Mouse (Mus musculus): ENCODE data around the gene Olfr955. TPM values are rescaled to one million over a fixed set of nuclear protein-coding genes. Genes with fewer than 3 reads are reported as not detected.

The Olfr955 gene
- total and polyA plus RNA-seq, 2 experiments from 2014 or later = not detected

DNA sequence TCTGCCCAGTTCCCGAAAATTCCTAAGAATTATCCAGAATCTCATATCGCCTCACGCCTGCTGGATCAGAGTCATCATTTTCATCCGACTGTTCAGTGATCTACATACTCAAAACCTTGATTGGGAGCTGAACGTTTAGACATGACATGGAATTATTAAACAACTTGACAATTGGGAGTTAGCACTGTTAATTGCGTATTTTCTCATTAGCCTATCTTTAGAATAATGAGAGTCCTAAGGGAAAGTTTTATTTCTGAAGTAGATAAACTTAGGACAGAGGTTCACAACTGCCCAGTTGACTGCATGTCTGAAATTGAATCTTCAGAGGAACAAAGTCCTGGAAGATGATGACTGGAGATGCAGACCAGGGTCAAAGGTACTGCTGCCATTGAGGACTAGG, 15.3 kb downstream of the Olfr955 start, which contains the start of gene Olfr954:
Gene Olfr954 (plus strand): TSS at position 301 of the 400 bp plus-strand sequence.
- H3K4me2 ChIP-seq (ENCODE audit: low read depth, low read length) = no peak within 1 kb of the TSS
- WGBS = 71% methylated on average over 6 of the region's 6 CpGs
- DNase-seq (ENCODE audit: low spot score) (no peak), ATAC-seq (ENCODE audit: insufficient read depth, low read depth) (no peak)
- no peak within 1 kb of the TSS for H3K27ac ChIP-seq (ENCODE audit: low read depth)
- no peaks in the 10 kb centered on the region for H3K9me3 ChIP-seq (replicated peaks; ENCODE audit: control insufficient read depth, low read length)
- H3K9ac ChIP-seq (replicated peaks; ENCODE audit: low read depth, low read length) = no peak within 1 kb of the TSS
- H3K27me3 ChIP-seq (ENCODE audit: control insufficient read depth, insufficient read depth, low read length) = no peaks in the 10 kb centered on the region
- TF ChIP-seq EP300 (IDR thresholded peaks at IDR 0.05; ENCODE audit: low read depth) = no peak
- no peak for TF ChIP-seq CTCF (IDR thresholded peaks at IDR 0.05; ENCODE audit: low read depth)
- no peak within 1 kb of the TSS for H3K4me3 ChIP-seq (ENCODE audit: low read depth, low read length)
- no peaks in the 10 kb centered on the region for H3K4me1 ChIP-seq (ENCODE audit: control insufficient read depth, insufficient read depth)
- no peaks in the 10 kb centered on the region for H3K36me3 ChIP-seq (replicated peaks; ENCODE audit: control insufficient read depth, insufficient read depth, low read length)

- no peak within 1 kb of the TSS for H3K4me2 ChIP-seq (ENCODE audit: low read depth, low read length)
- H3K9me3 ChIP-seq (replicated peaks; ENCODE audit: control insufficient read depth, low read length) = no peaks in the 10 kb centered on the region
- TF ChIP-seq CTCF (IDR thresholded peaks at IDR 0.05; ENCODE audit: low read depth) (no peak), EP300 (IDR thresholded peaks at IDR 0.05; ENCODE audit: low read depth) (no peak)
Measured at GRCm38 (mm10) chr9:39427048-39427447, 44.7 kb downstream of the Olfr955 start, which contains the start of gene Olfr952. TSS of gene Olfr952 (minus strand) at chr9:39427148.

More at GRCm38 (mm10) chr9:39427048-39427447, 44.7 kb downstream of the Olfr955 start, which contains the start of gene Olfr952:
- Histone ChIP-seq H3K27me3 (ENCODE audit: control insufficient read depth, insufficient read depth, low read length) (no peaks in the 10 kb centered on the region), H3K36me3 (replicated peaks; ENCODE audit: control insufficient read depth, insufficient read depth, low read length) (no peaks in the 10 kb centered on the region), H3K27ac (ENCODE audit: low read depth) (no peak within 1 kb of the TSS), H3K9ac (replicated peaks; ENCODE audit: low read depth, low read length) (no peak within 1 kb of the TSS), H3K4me1 (ENCODE audit: control insufficient read depth, insufficient read depth) (no peaks in the 10 kb centered on the region), H3K4me3 (ENCODE audit: low read depth, low read length) (no peak within 1 kb of the TSS)
- ATAC-seq (ENCODE audit: insufficient read depth, low read depth) (no peak), DNase-seq (ENCODE audit: low spot score) (no peak)

Other genes with a start within 250 kb of the Olfr955 start
- not detected in 2 replicates for gene Olfr1537, start 221.9 kb downstream of the Olfr955 start, total RNA-seq (2014; rRNA removed; ENCODE audit: low replicate concordance)
- gene Olfr1537, start 221.9 kb downstream of the Olfr955 start, polyA plus RNA-seq (2015; fragmentation: Nextera tagmentation; extraction: Ambion mirVana) = not detected in 2 replicates
- gene Olfr945, start 195.1 kb downstream of the Olfr955 start, total RNA-seq (2014; rRNA removed; ENCODE audit: low replicate concordance) = not detected in 2 replicates
- gene Olfr945, start 195.1 kb downstream of the Olfr955 start, polyA plus RNA-seq (2015; fragmentation: Nextera tagmentation; extraction: Ambion mirVana) = not detected in 2 replicates
- gene Olfr948, start 145.9 kb downstream of the Olfr955 start, total RNA-seq (2014; rRNA removed; ENCODE audit: low replicate concordance) = not detected in 2 replicates
- gene Olfr948, start 145.9 kb downstream of the Olfr955 start, polyA plus RNA-seq (2015; fragmentation: Nextera tagmentation; extraction: Ambion mirVana) = not detected in 2 replicates
- not detected in 2 replicates for gene Olfr951, start 84.5 kb downstream of the Olfr955 start, total RNA-seq (2014; rRNA removed; ENCODE audit: low replicate concordance)
- gene Olfr951, start 84.5 kb downstream of the Olfr955 start, polyA plus RNA-seq (2015; fragmentation: Nextera tagmentation; extraction: Ambion mirVana) = not detected in 2 replicates
- not detected in 2 replicates for gene Olfr952, start 44.8 kb downstream of the Olfr955 start, total RNA-seq (2014; rRNA removed; ENCODE audit: low replicate concordance)
- not detected in 2 replicates for gene Olfr952, start 44.8 kb downstream of the Olfr955 start, polyA plus RNA-seq (2015; fragmentation: Nextera tagmentation; extraction: Ambion mirVana)
- not detected in 2 replicates for gene Olfr954, start 15.2 kb downstream of the Olfr955 start, total RNA-seq (2014; rRNA removed; ENCODE audit: low replicate concordance)
- gene Olfr954, start 15.2 kb downstream of the Olfr955 start, polyA plus RNA-seq (2015; fragmentation: Nextera tagmentation; extraction: Ambion mirVana) = not detected in 2 replicates
- not detected in 2 replicates for gene Olfr44, start 22.1 kb upstream of the Olfr955 start, total RNA-seq (2014; rRNA removed; ENCODE audit: low replicate concordance)
- not detected in 2 replicates for gene Olfr44, start 22.1 kb upstream of the Olfr955 start, polyA plus RNA-seq (2015; fragmentation: Nextera tagmentation; extraction: Ambion mirVana)
- not detected in 2 replicates for gene Olfr957, start 43.9 kb upstream of the Olfr955 start, total RNA-seq (2014; rRNA removed; ENCODE audit: low replicate concordance)
- not detected in 2 replicates for gene Olfr957, start 43.9 kb upstream of the Olfr955 start, polyA plus RNA-seq (2015; fragmentation: Nextera tagmentation; extraction: Ambion mirVana)
- not detected in 2 replicates for gene Olfr958, start 82.1 kb upstream of the Olfr955 start, total RNA-seq (2014; rRNA removed; ENCODE audit: low replicate concordance)
- gene Olfr958, start 82.1 kb upstream of the Olfr955 start, polyA plus RNA-seq (2015; fragmentation: Nextera tagmentation; extraction: Ambion mirVana) = not detected in 2 replicates
- not detected in 2 replicates for gene Olfr959, start 103.6 kb upstream of the Olfr955 start, total RNA-seq (2014; rRNA removed; ENCODE audit: low replicate concordance)
- gene Olfr959, start 103.6 kb upstream of the Olfr955 start, polyA plus RNA-seq (2015; fragmentation: Nextera tagmentation; extraction: Ambion mirVana) = not detected in 2 replicates
- 5.6 and 6.9 TPM in 2 replicates for gene AW551984, start 132.5 kb upstream of the Olfr955 start, total RNA-seq (2014; rRNA removed; ENCODE audit: low replicate concordance)
- 2.1 and 2.2 TPM in 2 replicates for gene AW551984, start 132.5 kb upstream of the Olfr955 start, polyA plus RNA-seq (2015; fragmentation: Nextera tagmentation; extraction: Ambion mirVana)
- gene Olfr148, start 138.7 kb upstream of the Olfr955 start, total RNA-seq (2014; rRNA removed; ENCODE audit: low replicate concordance) = not detected in 2 replicates
- not detected in 2 replicates for gene Olfr148, start 138.7 kb upstream of the Olfr955 start, polyA plus RNA-seq (2015; fragmentation: Nextera tagmentation; extraction: Ambion mirVana)
- not detected in 2 replicates for gene Olfr960, start 149.4 kb upstream of the Olfr955 start, total RNA-seq (2014; rRNA removed; ENCODE audit: low replicate concordance)
- not detected in 2 replicates for gene Olfr960, start 149.4 kb upstream of the Olfr955 start, polyA plus RNA-seq (2015; fragmentation: Nextera tagmentation; extraction: Ambion mirVana)
- gene Olfr961, start 173.1 kb upstream of the Olfr955 start, total RNA-seq (2014; rRNA removed; ENCODE audit: low replicate concordance) = not detected in 2 replicates
- not detected in 2 replicates for gene Olfr961, start 173.1 kb upstream of the Olfr955 start, polyA plus RNA-seq (2015; fragmentation: Nextera tagmentation; extraction: Ambion mirVana)
- not detected in 2 replicates for gene Olfr963, start 195.3 kb upstream of the Olfr955 start, total RNA-seq (2014; rRNA removed; ENCODE audit: low replicate concordance)
- gene Olfr963, start 195.3 kb upstream of the Olfr955 start, polyA plus RNA-seq (2015; fragmentation: Nextera tagmentation; extraction: Ambion mirVana) = not detected in 2 replicates
- not detected in 2 replicates for gene Olfr149, start 235.2 kb upstream of the Olfr955 start, total RNA-seq (2014; rRNA removed; ENCODE audit: low replicate concordance)
- not detected in 2 replicates for gene Olfr149, start 235.2 kb upstream of the Olfr955 start, polyA plus RNA-seq (2015; fragmentation: Nextera tagmentation; extraction: Ambion mirVana)
- gene Olfr965, start 239.4 kb upstream of the Olfr955 start, total RNA-seq (2014; rRNA removed; ENCODE audit: low replicate concordance) = not detected in 2 replicates
- gene Olfr965, start 239.4 kb upstream of the Olfr955 start, polyA plus RNA-seq (2015; fragmentation: Nextera tagmentation; extraction: Ambion mirVana) = not detected in 2 replicates

Measured in heart, postnatal 0 days (tissue).